Mouse (Mus musculus) intestine, embryonic 16.5 days (tissue): Measurements from ENCODE around the gene Anpep. TPM values are rescaled to one million over a fixed set of nuclear protein-coding genes. Genes with fewer than 3 reads are reported as not detected.

Source experiments
- ATAC-seq: fragments of 200-750 bp; cut with Nextera tagmentation; 2 replicates; pipeline ENCODE4 v1.8.0; 2017; ENCODE audit warnings: moderate TSS enrichment, moderate library complexity
- H3K27ac ChIP-seq: fragments of 300-500 bp; sonication (generic); 2 replicates; pipeline ENCODE4 v1.5.1; 2014; ENCODE audit warnings: mild to moderate bottlenecking, low read length
- H3K27me3 ChIP-seq: fragments of 300-500 bp; sonication (generic); replicated peaks from 2 replicates; pipeline ENCODE4 v1.6.1; 2014; ENCODE audit warnings: low read length, control low read depth, mixed read lengths; ENCODE audit not compliant: control insufficient read depth, insufficient read depth
- H3K36me3 ChIP-seq: fragments of 300-500 bp; sonication (generic); 2 replicates; pipeline ENCODE4 v1.6.1; 2014; ENCODE audit warnings: low read length, control low read depth; ENCODE audit not compliant: control insufficient read depth, insufficient read depth
- H3K4me1 ChIP-seq: fragments of 300-500 bp; sonication (generic); 2 replicates; pipeline ENCODE4 v1.6.1; 2014; ENCODE audit warnings: low read length, control low read depth, mixed read lengths; ENCODE audit not compliant: control insufficient read depth, insufficient read depth
- H3K4me2 ChIP-seq: fragments of 300-500 bp; sonication (generic); 2 replicates; pipeline ENCODE4 v1.6.1; 2014; ENCODE audit warnings: low read depth, low read length, control low read depth
- H3K4me3 ChIP-seq: fragments of 300-500 bp; sonication (generic); 2 replicates; pipeline ENCODE4 v1.5.1; 2014; ENCODE audit warnings: mild to moderate bottlenecking, low read length
- H3K9ac ChIP-seq: fragments of 300-500 bp; sonication (generic); 2 replicates; pipeline ENCODE4 v1.6.1; 2014; ENCODE audit warnings: low read depth, low read length
- H3K9me3 ChIP-seq: fragments of 300-500 bp; sonication (generic); 2 replicates; pipeline ENCODE4 v1.6.1; 2016; ENCODE audit warnings: low read length, control low read depth; ENCODE audit not compliant: control insufficient read depth
- WGBS: fragments of 180-500 bp; shearing (Covaris S2); extraction: QIAGEN DNeasy Blood & Tissue Kit; methylation state at CpG from one replicate; pipeline ENCODE4 v1.1.7; 2014; 5-methylcytosine and 5-hydroxymethylcytosine counted together
- polyA plus RNA-seq: library from polyadenylated mRNA; unstranded; fragments of >200 nt; fragmentation: Nextera tagmentation; extraction: Ambion mirVana; gene quantifications from 2 replicates; pipeline ENCODE4 v1.2.1, GENCODE M21; 2015

Gene Anpep
- polyA plus RNA-seq, 1 experiment from 2014 or later = 248 TPM

- Histone ChIP-seq H3K4me3 (no peak overlapping the region), H3K27me3 (no peaks in the 10 kb centered on the region), H3K9ac (no peak overlapping the region), H3K4me1 (0 out of 2 replicates have a peak, but pooled peaks cover 6% of the 10 kb centered on the region), H3K36me3 (peaks cover 3% of the 10 kb centered on the region; the same call in 1 of the 2 replicates), H3K9me3 (no peaks in the 10 kb centered on the region), H3K27ac (no peak overlapping the region), H3K4me2 (no peak overlapping the region)
- ATAC-seq = no peak
- 82% methylated on average over 3 of the region's 3 CpGs for WGBS
These were observed 32.5 kb downstream of the Anpep start for GRCm38 (mm10) chr7:79828341-79828740.

GRCm38 (mm10) chr7:79822092-79822695 is 38.7 kb downstream of the Anpep start:
- no peak overlapping the region for H3K4me2 ChIP-seq
- WGBS = 82% methylated on average over 12 of the region's 12 CpGs
- H3K9me3 ChIP-seq = no peaks in the 10 kb centered on the region
- peaks cover 19% of the 10 kb centered on the region for H3K4me1 ChIP-seq
- no peak overlapping the region for H3K27ac ChIP-seq
- no peak overlapping the region for H3K9ac ChIP-seq
- no peak for ATAC-seq
- H3K36me3 ChIP-seq = peaks cover 3% of the 10 kb centered on the region; the same call in 1 of the 2 replicates
- no peaks in the 10 kb centered on the region for H3K27me3 ChIP-seq
- H3K4me3 ChIP-seq = no peak overlapping the region

- Histone ChIP-seq H3K36me3 (peaks cover 3% of the 10 kb centered on the region; the same call in 1 of the 2 replicates), H3K4me1 (peaks cover 19% of the 10 kb centered on the region)
These were observed 40.9 kb downstream of the Anpep start for GRCm38 (mm10) chr7:79819996-79820395.

GRCm38 (mm10) chr7:79819515-79819914 is 41.3 kb downstream of the Anpep start:
- no peak overlapping the region for H3K4me2 ChIP-seq
- peak overlapping the region; percentile 54 for H3K27ac ChIP-seq
- ATAC-seq = peak; percentile 90

More at GRCm38 (mm10) chr7:79819996-79820395, 40.9 kb downstream of the Anpep start:
- 58% methylated on average over 11 of the region's 11 CpGs for WGBS
- Histone ChIP-seq H3K27me3 (no peaks in the 10 kb centered on the region), H3K9me3 (no peaks in the 10 kb centered on the region), H3K27ac (peak overlapping the region; percentile 54), H3K4me2 (no peak overlapping the region), H3K9ac (no peak overlapping the region), H3K4me3 (no peak overlapping the region)
- ATAC-seq = peak; percentile 21

GRCm38 (mm10) chr7:79818321-79818720 is 42.5 kb downstream of the Anpep start:
- Histone ChIP-seq H3K36me3 (no peaks in the 10 kb centered on the region), H3K4me2 (no peak overlapping the region), H3K9me3 (no peaks in the 10 kb centered on the region), H3K27me3 (no peaks in the 10 kb centered on the region), H3K4me3 (no peak overlapping the region), H3K27ac (no peak overlapping the region), H3K9ac (peak overlapping the region; percentile 22; the same call in 1 of the 2 replicates), H3K4me1 (peaks cover 23% of the 10 kb centered on the region)
- 16% methylated on average over 6 of the region's 6 CpGs for WGBS
- no peak for ATAC-seq

More at GRCm38 (mm10) chr7:79819515-79819914, 41.3 kb downstream of the Anpep start:
- 26% methylated on average over 4 of the region's 4 CpGs for WGBS
- H3K4me3 ChIP-seq = no peak overlapping the region
- H3K27me3 ChIP-seq = no peaks in the 10 kb centered on the region
- peaks cover 2% of the 10 kb centered on the region; the same call in 1 of the 2 replicates for H3K36me3 ChIP-seq
- H3K9ac ChIP-seq = no peak overlapping the region
- H3K9me3 ChIP-seq = no peaks in the 10 kb centered on the region
- peaks cover 20% of the 10 kb centered on the region for H3K4me1 ChIP-seq

GRCm38 (mm10) chr7:79813409-79813808 is 47.5 kb downstream of the Anpep start:
- Histone ChIP-seq H3K4me1 (peaks cover 15% of the 10 kb centered on the region), H3K9ac (no peak overlapping the region), H3K4me2 (no peak overlapping the region), H3K36me3 (no peaks in the 10 kb centered on the region), H3K27me3 (peaks cover 12% of the 10 kb centered on the region; the same call in 1 of the 2 replicates), H3K9me3 (no peaks in the 10 kb centered on the region), H3K4me3 (no peak overlapping the region), H3K27ac (peak overlapping the region; percentile 14; the same call in 1 of the 2 replicates)
- ATAC-seq = peak; percentile 78
- 61% methylated on average over 1 of the region's 1 CpGs for WGBS

GRCm38 (mm10) chr7:79810611-79811506 is 50.0 kb downstream of the Anpep start, which contains the start of gene Mesp2:
TSS of gene Mesp2 (plus strand) at chr7:79810727.
- 13% methylated on average over 71 of the region's 71 CpGs for WGBS
- Histone ChIP-seq H3K4me2 (peak within 1 kb of the TSS; percentile 69), H3K27ac (no peak within 1 kb of the TSS), H3K4me1 (peaks cover 12% of the 10 kb centered on the region), H3K27me3 (peaks cover 12% of the 10 kb centered on the region; the same call in 1 of the 2 replicates), H3K9ac (peak within 1 kb of the TSS; percentile 73), H3K36me3 (no peaks in the 10 kb centered on the region), H3K9me3 (no peaks in the 10 kb centered on the region), H3K4me3 (peak within 1 kb of the TSS; percentile 41)
- peak; percentile 52 for ATAC-seq

GRCm38 (mm10) chr7:79808561-79808960 is 52.3 kb downstream of the Anpep start:
- H3K4me1 ChIP-seq = peaks cover 7% of the 10 kb centered on the region
- 88% methylated on average over 7 of the region's 7 CpGs for WGBS
- no peak overlapping the region for H3K4me3 ChIP-seq
- no peak for ATAC-seq
- H3K9ac ChIP-seq = no peak overlapping the region
- no peak overlapping the region for H3K4me2 ChIP-seq
- peaks cover 12% of the 10 kb centered on the region; the same call in 1 of the 2 replicates for H3K27me3 ChIP-seq
- H3K36me3 ChIP-seq = no peaks in the 10 kb centered on the region
- H3K27ac ChIP-seq = no peak overlapping the region
- no peaks in the 10 kb centered on the region for H3K9me3 ChIP-seq

GRCm38 (mm10) chr7:79803887-79804286 is 57.0 kb downstream of the Anpep start:
- H3K9me3 ChIP-seq = no peaks in the 10 kb centered on the region
- H3K4me3 ChIP-seq = no peak overlapping the region
- H3K4me2 ChIP-seq = no peak overlapping the region
- no peaks in the 10 kb centered on the region for H3K36me3 ChIP-seq
- no peak overlapping the region for H3K27ac ChIP-seq
- no peak overlapping the region for H3K9ac ChIP-seq
- no peaks in the 10 kb centered on the region for H3K27me3 ChIP-seq
- H3K4me1 ChIP-seq = no peaks in the 10 kb centered on the region
- ATAC-seq = no peak
- WGBS = 43% methylated on average over 2 of the region's 2 CpGs
